Mouse (Mus musculus) ES-Bruce4 (cell line): ENCODE data around the gene Lgr4.

Source experiments
- CTCF ChIP-seq: IDR thresholded peaks from one replicate; pipeline ENCODE4 v1.8.1; 2011; ENCODE audit warnings: low read depth, low read length
- POLR2A ChIP-seq: IDR thresholded peaks from one replicate; pipeline ENCODE4 v1.8.1; 2011; ENCODE audit warnings: low read length; ENCODE audit not compliant: insufficient read depth

DNA sequence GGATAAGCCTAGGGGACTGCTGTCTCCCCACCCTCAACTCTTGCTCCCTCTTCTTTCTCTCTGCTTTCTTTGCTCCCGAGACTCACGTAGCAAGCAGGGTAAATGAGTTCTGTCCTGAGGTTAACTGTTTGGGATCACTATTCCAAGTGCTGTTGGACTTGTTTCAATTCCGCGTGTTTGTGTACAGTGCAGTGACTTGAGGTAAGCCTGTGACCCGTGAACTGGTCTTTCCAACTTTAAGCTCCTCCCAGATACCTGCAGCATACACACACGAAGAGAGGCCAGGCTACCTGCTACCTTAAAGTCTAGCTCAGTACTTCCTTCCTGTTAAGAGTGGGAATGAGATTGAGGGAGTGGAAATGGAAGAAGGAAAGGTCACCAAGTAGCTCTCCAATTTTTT, 66.0 kb downstream of the Lgr4 start:
- no peak for TF ChIP-seq CTCF
- TF ChIP-seq POLR2A = no peak
